Mouse (Mus musculus): ENCODE measurements around the gene Chst8. TPM values are rescaled to one million over a fixed set of nuclear protein-coding genes. Genes with fewer than 3 reads are reported as not detected.

Chst8 gene
- polyA plus RNA-seq, 1 experiment from 2014 or later, result 10.1 TPM

- no peak for ATAC-seq (ENCODE audit: low FRiP score)
- 39% methylated on average over 3 of the region's 3 CpGs for WGBS
- Histone ChIP-seq H3K4me3 (ENCODE audit: low read depth, low read length) (no peak overlapping the region), H3K9me3 (ENCODE audit: control insufficient read depth, low read length) (no peaks in the 10 kb centered on the region), H3K27me3 (ENCODE audit: control insufficient read depth, insufficient read depth, low read length) (no peaks in the 10 kb centered on the region), H3K4me1 (ENCODE audit: control insufficient read depth, insufficient read depth, low read length) (0 out of 2 replicates have a peak, but pooled peaks cover 6% of the 10 kb centered on the region), H3K27ac (ENCODE audit: low read depth, low read length) (no peak overlapping the region), H3K4me2 (no peak overlapping the region), H3K9ac (ENCODE audit: low read length) (no peak overlapping the region), H3K36me3 (ENCODE audit: control insufficient read depth, insufficient read depth, low read length) (no peaks in the 10 kb centered on the region)
- DNase-seq (ENCODE audit: low spot score, missing footprints), result peak; percentile 93
Measured at GRCm38 (mm10) chr7:34749753-34750152, 62.8 kb downstream of the Chst8 start.

GRCm38 (mm10) chr7:34748501-34748900, 64.0 kb downstream of the Chst8 start:
- no peaks in the 10 kb centered on the region for H3K27me3 ChIP-seq (ENCODE audit: control insufficient read depth, insufficient read depth, low read length)
- no peak overlapping the region for H3K4me3 ChIP-seq (ENCODE audit: low read depth, low read length)
- WGBS, result 68% methylated on average over 4 of the region's 4 CpGs
- H3K4me1 ChIP-seq (ENCODE audit: control insufficient read depth, insufficient read depth, low read length), result 0 out of 2 replicates have a peak, but pooled peaks cover 6% of the 10 kb centered on the region
- DNase-seq (ENCODE audit: low spot score, missing footprints), result no peak
- no peaks in the 10 kb centered on the region for H3K36me3 ChIP-seq (ENCODE audit: control insufficient read depth, insufficient read depth, low read length)
- ATAC-seq (ENCODE audit: low FRiP score), result no peak
- H3K9me3 ChIP-seq (ENCODE audit: control insufficient read depth, low read length), result no peaks in the 10 kb centered on the region
- H3K4me2 ChIP-seq, result no peak overlapping the region
- H3K9ac ChIP-seq (ENCODE audit: low read length), result no peak overlapping the region
- H3K27ac ChIP-seq (ENCODE audit: low read depth, low read length), result no peak overlapping the region

GRCm38 (mm10) chr7:34747661-34748060, 64.8 kb downstream of the Chst8 start:
- Histone ChIP-seq H3K36me3 (ENCODE audit: control insufficient read depth, insufficient read depth, low read length) (no peaks in the 10 kb centered on the region), H3K4me1 (ENCODE audit: control insufficient read depth, insufficient read depth, low read length) (0 out of 2 replicates have a peak, but pooled peaks cover 4% of the 10 kb centered on the region), H3K4me3 (ENCODE audit: low read depth, low read length) (no peak overlapping the region), H3K4me2 (no peak overlapping the region), H3K9ac (ENCODE audit: low read length) (no peak overlapping the region), H3K27me3 (ENCODE audit: control insufficient read depth, insufficient read depth, low read length) (no peaks in the 10 kb centered on the region), H3K9me3 (ENCODE audit: control insufficient read depth, low read length) (no peaks in the 10 kb centered on the region), H3K27ac (ENCODE audit: low read depth, low read length) (no peak overlapping the region)
- ATAC-seq (ENCODE audit: low FRiP score) (no peak), DNase-seq (ENCODE audit: low spot score, missing footprints) (no peak)
- 78% methylated on average over 12 of the region's 12 CpGs for WGBS

GRCm38 (mm10) chr7:34746586-34746985, 65.9 kb downstream of the Chst8 start:
- no peak overlapping the region for H3K4me2 ChIP-seq
- DNase-seq (ENCODE audit: low spot score, missing footprints) (no peak), ATAC-seq (ENCODE audit: low FRiP score) (no peak)
- WGBS, result 51% methylated on average over 6 of the region's 6 CpGs
- no peaks in the 10 kb centered on the region for H3K9me3 ChIP-seq (ENCODE audit: control insufficient read depth, low read length)
- H3K9ac ChIP-seq (ENCODE audit: low read length), result peak overlapping the region; percentile 17; the same call in 1 of the 2 replicates
- no peaks in the 10 kb centered on the region for H3K36me3 ChIP-seq (ENCODE audit: control insufficient read depth, insufficient read depth, low read length)
- no peaks in the 10 kb centered on the region for H3K27me3 ChIP-seq (ENCODE audit: control insufficient read depth, insufficient read depth, low read length)
- H3K27ac ChIP-seq (ENCODE audit: low read depth, low read length), result no peak overlapping the region
- no peaks in the 10 kb centered on the region for H3K4me1 ChIP-seq (ENCODE audit: control insufficient read depth, insufficient read depth, low read length)
- H3K4me3 ChIP-seq (ENCODE audit: low read depth, low read length), result no peak overlapping the region

- Histone ChIP-seq H3K4me1 (ENCODE audit: control insufficient read depth, insufficient read depth, low read length) (no peaks in the 10 kb centered on the region), H3K4me3 (ENCODE audit: low read depth, low read length) (no peak overlapping the region), H3K27me3 (ENCODE audit: control insufficient read depth, insufficient read depth, low read length) (no peaks in the 10 kb centered on the region), H3K36me3 (ENCODE audit: control insufficient read depth, insufficient read depth, low read length) (no peaks in the 10 kb centered on the region), H3K9me3 (ENCODE audit: control insufficient read depth, low read length) (no peaks in the 10 kb centered on the region), H3K9ac (ENCODE audit: low read length) (peak overlapping the region; percentile 17; the same call in 1 of the 2 replicates), H3K27ac (ENCODE audit: low read depth, low read length) (no peak overlapping the region), H3K4me2 (no peak overlapping the region)
- DNase-seq (ENCODE audit: low spot score, missing footprints) (no peak), ATAC-seq (ENCODE audit: low FRiP score) (no peak)
- WGBS, result 62% methylated on average over 9 of the region's 9 CpGs
Measured at GRCm38 (mm10) chr7:34746165-34746564, 66.3 kb downstream of the Chst8 start.

GRCm38 (mm10) chr7:34745426-34745825, 67.1 kb downstream of the Chst8 start:
- no peak for ATAC-seq (ENCODE audit: low FRiP score)
- no peaks in the 10 kb centered on the region for H3K4me1 ChIP-seq (ENCODE audit: control insufficient read depth, insufficient read depth, low read length)

GRCm38 (mm10) chr7:34744994-34745393, 67.5 kb downstream of the Chst8 start:
- Histone ChIP-seq H3K27ac (ENCODE audit: low read depth, low read length) (no peak overlapping the region), H3K36me3 (ENCODE audit: control insufficient read depth, insufficient read depth, low read length) (no peaks in the 10 kb centered on the region), H3K4me1 (ENCODE audit: control insufficient read depth, insufficient read depth, low read length) (no peaks in the 10 kb centered on the region), H3K9me3 (ENCODE audit: control insufficient read depth, low read length) (no peaks in the 10 kb centered on the region), H3K9ac (ENCODE audit: low read length) (no peak overlapping the region), H3K4me3 (ENCODE audit: low read depth, low read length) (no peak overlapping the region), H3K27me3 (ENCODE audit: control insufficient read depth, insufficient read depth, low read length) (no peaks in the 10 kb centered on the region), H3K4me2 (no peak overlapping the region)
- ATAC-seq (ENCODE audit: low FRiP score) (no peak), DNase-seq (ENCODE audit: low spot score, missing footprints) (no peak)
- WGBS, result 89% methylated on average over 8 of the region's 8 CpGs

More at GRCm38 (mm10) chr7:34745426-34745825, 67.1 kb downstream of the Chst8 start:
- no peak for DNase-seq (ENCODE audit: low spot score, missing footprints)
- no peak overlapping the region for H3K9ac ChIP-seq (ENCODE audit: low read length)
- H3K27me3 ChIP-seq (ENCODE audit: control insufficient read depth, insufficient read depth, low read length), result no peaks in the 10 kb centered on the region
- no peaks in the 10 kb centered on the region for H3K36me3 ChIP-seq (ENCODE audit: control insufficient read depth, insufficient read depth, low read length)
- no peak overlapping the region for H3K27ac ChIP-seq (ENCODE audit: low read depth, low read length)
- WGBS, result 81% methylated on average over 9 of the region's 9 CpGs
- no peak overlapping the region for H3K4me2 ChIP-seq
- no peak overlapping the region for H3K4me3 ChIP-seq (ENCODE audit: low read depth, low read length)
- H3K9me3 ChIP-seq (ENCODE audit: control insufficient read depth, low read length), result no peaks in the 10 kb centered on the region

GRCm38 (mm10) chr7:34743411-34744085, 69.0 kb downstream of the Chst8 start:
- no peak for ATAC-seq (ENCODE audit: low FRiP score)
- 78% methylated on average over 8 of the region's 8 CpGs for WGBS

GRCm38 (mm10) chr7:34739371-34739770, 73.1 kb downstream of the Chst8 start:
- DNase-seq (ENCODE audit: low spot score, missing footprints), result no peak
- Histone ChIP-seq H3K4me1 (ENCODE audit: control insufficient read depth, insufficient read depth, low read length) (no peaks in the 10 kb centered on the region), H3K27me3 (ENCODE audit: control insufficient read depth, insufficient read depth, low read length) (no peaks in the 10 kb centered on the region), H3K9ac (ENCODE audit: low read length) (no peak overlapping the region), H3K9me3 (ENCODE audit: control insufficient read depth, low read length) (no peaks in the 10 kb centered on the region), H3K4me2 (no peak overlapping the region), H3K27ac (ENCODE audit: low read depth, low read length) (no peak overlapping the region), H3K4me3 (ENCODE audit: low read depth, low read length) (no peak overlapping the region), H3K36me3 (ENCODE audit: control insufficient read depth, insufficient read depth, low read length) (no peaks in the 10 kb centered on the region)
- 94% methylated on average over 8 of the region's 8 CpGs for WGBS
- no peak for ATAC-seq (ENCODE audit: low FRiP score)

More at GRCm38 (mm10) chr7:34743411-34744085, 69.0 kb downstream of the Chst8 start:
- H3K4me2 ChIP-seq, result no peak overlapping the region
- no peak for DNase-seq (ENCODE audit: low spot score, missing footprints)
- H3K36me3 ChIP-seq (ENCODE audit: control insufficient read depth, insufficient read depth, low read length), result no peaks in the 10 kb centered on the region
- no peak overlapping the region for H3K4me3 ChIP-seq (ENCODE audit: low read depth, low read length)
- H3K27me3 ChIP-seq (ENCODE audit: control insufficient read depth, insufficient read depth, low read length), result no peaks in the 10 kb centered on the region
- H3K27ac ChIP-seq (ENCODE audit: low read depth, low read length), result no peak overlapping the region
- no peaks in the 10 kb centered on the region for H3K4me1 ChIP-seq (ENCODE audit: control insufficient read depth, insufficient read depth, low read length)
- H3K9ac ChIP-seq (ENCODE audit: low read length), result no peak overlapping the region
- H3K9me3 ChIP-seq (ENCODE audit: control insufficient read depth, low read length), result no peaks in the 10 kb centered on the region

Data from midbrain, embryonic 11.5 days (tissue).